Mouse (Mus musculus) ES-E14 (cell line): ENCODE results near the gene Dbh. TPM values are rescaled to one million over a fixed set of nuclear protein-coding genes. Genes with fewer than 3 reads are reported as not detected.

ENCODE experiments used
- DNase-seq: peaks from one replicate; pipeline ENCODE4 v3.0.0-alpha.2; 2013; ENCODE audit warnings: low read depth, low spot score
- H3K27ac ChIP-seq: 2 replicates; pipeline ENCODE4 v1.5.1; 2012; ENCODE audit warnings: low read depth, mild to moderate bottlenecking, low read length, moderate library complexity, mixed read lengths; ENCODE audit not compliant: poor library complexity, insufficient read depth, severe bottlenecking
- H3K36me3 ChIP-seq: 2 replicates; pipeline ENCODE4 v1.6.1; 2012; ENCODE audit warnings: mild to moderate bottlenecking, low read length, moderate library complexity, mixed read lengths; ENCODE audit not compliant: control insufficient read depth, poor library complexity, insufficient read depth, severe bottlenecking
- H3K4me1 ChIP-seq, 2 experiments: fragments of 150-350 bp in 1 of 2; sonication (generic) in 1 of 2; 2 replicates each; pipeline ENCODE4 v1.6.1; 2012; ENCODE audit warnings: low read length in 2 of 2, mild to moderate bottlenecking in 1 of 2, mixed read lengths in 1 of 2; ENCODE audit not compliant: control insufficient read depth in 2 of 2, insufficient read depth in 2 of 2, poor library complexity in 1 of 2
- H3K4me3 ChIP-seq, 2 experiments: fragments of 150-350 bp in 1 of 2; sonication (generic) in 1 of 2; 2 replicates each; pipeline ENCODE4 v1.5.1; 2012; ENCODE audit warnings: low read length in 2 of 2, low read depth in 1 of 2, mild to moderate bottlenecking in 1 of 2, mixed read lengths in 1 of 2; ENCODE audit not compliant: insufficient read depth in 1 of 2, poor library complexity in 1 of 2, severe bottlenecking in 1 of 2
- H3K9ac ChIP-seq: 2 replicates; pipeline ENCODE4 v1.6.1; 2012; ENCODE audit warnings: low read depth, mild to moderate bottlenecking, low read length, mixed read lengths; ENCODE audit not compliant: poor library complexity, insufficient read depth, severe bottlenecking
- H3K9me3 ChIP-seq: fragments of 150-350 bp; sonication (generic); 2 replicates; pipeline ENCODE4 v1.6.1; 2012; ENCODE audit warnings: low read depth, mild to moderate bottlenecking, low read length; ENCODE audit not compliant: control insufficient read depth, insufficient read depth
- CHD2 ChIP-seq: IDR thresholded peaks from 2 replicates; pipeline ENCODE4 v1.6.1; 2014; ENCODE audit warnings: mild to moderate bottlenecking, low read depth, low read length, inconsistent platforms
- HCFC1 ChIP-seq: IDR thresholded peaks from 2 replicates; pipeline ENCODE4 v1.6.1; 2012; ENCODE audit warnings: low read length, inconsistent platforms, borderline replicate concordance; ENCODE audit not compliant: insufficient read depth
- MAFK ChIP-seq: IDR thresholded peaks from 2 replicates; pipeline ENCODE4 v1.6.1; 2014; ENCODE audit warnings: mild to moderate bottlenecking, low read depth, low read length, inconsistent platforms; ENCODE audit not compliant: insufficient read depth
- ZC3H11A ChIP-seq: IDR thresholded peaks from 2 replicates; pipeline ENCODE4 v1.6.1; 2012; ENCODE audit warnings: low read depth, mild to moderate bottlenecking, inconsistent platforms, low read length, borderline replicate concordance
- ZNF384 ChIP-seq: IDR thresholded peaks from 2 replicates; pipeline ENCODE4 v1.6.1; 2012; ENCODE audit warnings: low read depth, low read length, inconsistent platforms
- in situ Hi-C, 2 experiments: fragments of 600-800 bp; cut with MboI; formaldehyde crosslinking; loops; one replicate each; pipeline ENCODE4 v1.15.1; 2025; ENCODE audit warnings: low sequenced_read_pairs in 2 of 2, inconsistent platforms in 1 of 2; ENCODE audit not compliant: unreplicated experiment in 2 of 2
- total RNA-seq: library from RNA; depleted of rRNA; stranded (reverse); fragments of 300-350 nt; gene quantifications from 2 replicates; pipeline ENCODE4 v1.2.3, GENCODE M21; 2012

Gene Dbh
- total RNA-seq, 1 experiment = not detected

- TF ChIP-seq ZNF384 = no peak
- no peak for TF ChIP-seq HCFC1
- TF ChIP-seq ZC3H11A = no peak
- no peak for TF ChIP-seq CHD2
- TF ChIP-seq MAFK = no peak
- no peaks in the 10 kb centered on the region for H3K36me3 ChIP-seq
- no peak for DNase-seq
- H3K9me3 ChIP-seq = no peaks in the 10 kb centered on the region
- no peak overlapping the region for H3K27ac ChIP-seq
- H3K9ac ChIP-seq = no peak overlapping the region
- H3K4me3 ChIP-seq = no peak overlapping the region
- in situ Hi-C loops = no loop called here
- no peaks in the 10 kb centered on the region for H3K4me1 ChIP-seq
Observed at GRCm38 (mm10) chr2:27174242-27174641, 9.2 kb downstream of the Dbh start.

GRCm38 (mm10) chr2:27175696-27176267 lies 10.7 kb downstream of the Dbh start:
- Histone ChIP-seq H3K27ac (no peak overlapping the region), H3K36me3 (no peaks in the 10 kb centered on the region), H3K4me3 (no peak overlapping the region), H3K9ac (no peak overlapping the region), H3K4me1 (no peaks in the 10 kb centered on the region), H3K9me3 (no peaks in the 10 kb centered on the region)
- DNase-seq = no peak
- in situ Hi-C loops = no loop called here
- TF ChIP-seq MAFK (no peak), ZC3H11A (no peak), ZNF384 (no peak), HCFC1 (no peak), CHD2 (no peak)

GRCm38 (mm10) chr2:27179101-27179500 lies 14.1 kb downstream of the Dbh start:
- TF ChIP-seq CHD2 (no peak), ZNF384 (no peak), HCFC1 (no peak), ZC3H11A (no peak), MAFK (no peak)
- no peaks in the 10 kb centered on the region for H3K4me1 ChIP-seq

GRCm38 (mm10) chr2:27181907-27182306 lies 16.9 kb downstream of the Dbh start:
- Histone ChIP-seq H3K9ac (no peak overlapping the region), H3K9me3 (no peaks in the 10 kb centered on the region), H3K27ac (no peak overlapping the region), H3K4me1 (no peaks in the 10 kb centered on the region), H3K36me3 (no peaks in the 10 kb centered on the region), H3K4me3 (no peak overlapping the region)
- no peak for DNase-seq
- TF ChIP-seq MAFK (no peak), CHD2 (no peak), ZNF384 (no peak), ZC3H11A (no peak), HCFC1 (no peak)
- in situ Hi-C loops = no loop called here

More at GRCm38 (mm10) chr2:27179101-27179500, 14.1 kb downstream of the Dbh start:
- Histone ChIP-seq H3K27ac (no peak overlapping the region), H3K4me3 (no peak overlapping the region), H3K9me3 (no peaks in the 10 kb centered on the region), H3K36me3 (no peaks in the 10 kb centered on the region), H3K9ac (no peak overlapping the region)
- in situ Hi-C loops = no loop called here
- no peak for DNase-seq

GRCm38 (mm10) chr2:27183734-27184133 lies 18.7 kb downstream of the Dbh start:
- no peaks in the 10 kb centered on the region for H3K9me3 ChIP-seq
- no peak overlapping the region for H3K4me3 ChIP-seq
- no peaks in the 10 kb centered on the region for H3K36me3 ChIP-seq
- H3K4me1 ChIP-seq = no peaks in the 10 kb centered on the region
- H3K27ac ChIP-seq = no peak overlapping the region
- TF ChIP-seq MAFK (no peak), HCFC1 (no peak), ZC3H11A (no peak), ZNF384 (no peak), CHD2 (no peak)
- DNase-seq = no peak
- in situ Hi-C loops = no loop called here
- no peak overlapping the region for H3K9ac ChIP-seq
